Mouse (Mus musculus): Measurements from ENCODE around the gene Sf3a2.

Gene Sf3a2

DNA sequence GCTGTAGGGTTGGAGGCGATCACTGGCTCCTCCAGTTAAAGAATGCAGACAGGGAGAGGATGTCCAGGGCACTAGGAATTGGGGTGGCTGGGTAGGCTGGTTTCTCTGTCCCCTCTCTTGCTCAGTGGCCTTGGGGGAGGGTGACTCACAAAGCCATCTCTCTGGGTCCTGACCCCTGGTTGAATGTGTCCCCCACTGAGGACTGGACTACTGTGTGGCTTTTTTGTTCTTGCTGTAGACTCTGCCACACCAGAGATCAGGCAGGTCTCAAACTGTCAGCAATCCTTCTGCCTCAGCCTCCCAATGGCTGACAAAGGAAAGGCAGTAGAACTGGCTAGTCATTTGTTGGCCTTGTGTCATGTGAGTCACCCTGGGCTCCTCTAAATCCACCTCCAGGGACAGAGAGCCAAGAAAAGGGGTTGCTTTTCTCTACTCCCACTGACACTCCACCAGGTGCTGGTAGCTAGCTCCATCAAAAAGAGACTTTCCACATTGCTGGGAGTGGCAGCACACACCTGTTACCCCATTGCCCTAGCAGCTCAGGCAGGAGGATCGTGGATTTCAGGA lies 40.4 kb downstream of the Sf3a2 start:
- POLR2A ChIA-PET = interaction anchor here in 3 of 4 experiments (0.6 to 5.2 kb wide), 11 partner anchors 8 to 249 kb away, joined by 3 to 36 read pairs (median 6); partner anchors contain the start of gene Gadd45b (in 1 of the 3)

DNA sequence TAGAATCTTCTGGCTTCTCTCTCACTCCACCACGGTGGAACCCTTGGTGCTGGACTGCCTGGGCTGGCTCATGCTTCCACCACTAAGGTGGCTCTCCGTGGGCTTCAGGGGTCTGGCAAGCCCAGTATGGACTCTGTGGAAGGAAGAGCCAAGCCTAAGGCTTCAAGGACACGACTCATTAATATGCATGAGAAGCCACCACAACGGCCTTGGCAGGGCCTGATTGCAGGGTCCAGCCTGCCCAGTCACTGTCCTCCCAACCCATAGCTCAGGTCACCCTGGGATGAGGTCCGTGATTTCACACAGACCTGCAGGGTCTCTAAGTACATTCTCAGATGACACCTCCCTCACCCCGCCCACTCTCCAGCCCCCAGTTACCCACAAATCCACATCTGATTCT lies 41.9 kb downstream of the Sf3a2 start:
- POLR2A ChIA-PET = interaction anchor here (1.0 to 5.2 kb wide), 9 partner anchors 8 to 179 kb away, joined by 3 to 36 read pairs (median 3); no protein-coding TSS in a partner anchor
- CTCF ChIA-PET = interaction anchor here in 2 of 4 experiments (1.0 to 1.2 kb wide), 3 partner anchors 41 to 242 kb away, joined by 3 to 6 read pairs (median 3); no protein-coding TSS in a partner anchor

More for the DNA sequence above, 40.4 kb downstream of the Sf3a2 start:
- CTCF ChIA-PET = interaction anchor here in 2 of 4 experiments (0.6 to 3.7 kb wide), 2 partner anchors 31 to 42 kb away, joined by 3 to 17 read pairs; no protein-coding TSS in a partner anchor

DNA sequence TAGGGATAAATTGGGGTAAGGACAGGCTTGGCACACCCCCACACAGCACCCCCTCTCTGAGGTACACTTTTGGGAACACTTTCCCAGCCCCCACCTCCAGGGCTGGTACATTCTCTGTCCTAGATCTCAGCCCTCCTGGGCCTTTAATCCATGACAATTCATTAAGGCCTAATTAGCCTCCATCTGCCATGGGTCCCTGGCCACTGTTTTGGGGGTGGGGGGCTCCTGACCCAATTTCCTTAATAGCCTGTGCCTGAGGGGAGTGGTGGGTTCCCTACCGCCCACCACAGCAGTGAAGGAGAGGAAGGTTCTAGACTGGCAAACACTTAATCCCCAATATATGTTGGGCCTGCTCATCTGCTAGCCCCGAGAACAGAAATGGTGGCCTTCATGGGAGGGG lies 43.7 kb downstream of the Sf3a2 start:
- ChIA-PET CTCF (no interaction called here), POLR2A (interaction anchor here in 3 of 4 experiments (0.7 to 5.0 kb wide), 8 partner anchors 10 to 101 kb away, joined by 3 to 62 read pairs (median 6); partner anchors contain the start of genes Dot1l (in 1 of the 3) and Gadd45b (in 1 of the 3))

DNA sequence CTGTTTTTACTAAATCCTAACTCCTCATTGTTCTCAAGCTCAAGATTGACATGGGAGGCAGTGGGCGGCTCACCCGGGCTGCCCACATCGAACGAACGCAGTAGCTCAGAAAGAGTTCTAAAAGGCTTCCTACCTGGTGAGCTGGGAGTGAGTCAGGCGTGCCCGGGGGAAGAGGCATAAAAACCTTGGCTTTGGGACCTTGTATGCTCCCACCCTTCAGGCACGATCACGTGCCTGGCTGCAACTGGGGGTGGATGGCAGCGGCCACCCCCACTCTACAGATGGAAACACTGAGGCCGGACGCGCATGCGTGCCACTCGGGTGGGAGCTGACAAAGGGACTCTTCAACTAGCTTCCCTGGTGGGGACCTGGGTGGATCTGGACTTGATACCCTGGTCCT lies 44.3 kb downstream of the Sf3a2 start:
- POLR2A ChIA-PET = interaction anchor here in 3 of 4 experiments (0.7 to 5.0 kb wide), 16 partner anchors 10 to 166 kb away, joined by 3 to 62 read pairs (median 3); partner anchors contain the start of genes Gadd45b (in 2 of the 3), Dot1l (in 1 of the 3), Lsm7 (in 1 of the 3) and Sppl2b (in 1 of the 3)
- CTCF ChIA-PET = interaction anchor here in 3 of 4 experiments (1.1 to 1.3 kb wide), 3 partner anchors 33 to 87 kb away, joined by 3 read pairs; partner anchors contain the start of gene Gadd45b (in 1 of the 3)

DNA sequence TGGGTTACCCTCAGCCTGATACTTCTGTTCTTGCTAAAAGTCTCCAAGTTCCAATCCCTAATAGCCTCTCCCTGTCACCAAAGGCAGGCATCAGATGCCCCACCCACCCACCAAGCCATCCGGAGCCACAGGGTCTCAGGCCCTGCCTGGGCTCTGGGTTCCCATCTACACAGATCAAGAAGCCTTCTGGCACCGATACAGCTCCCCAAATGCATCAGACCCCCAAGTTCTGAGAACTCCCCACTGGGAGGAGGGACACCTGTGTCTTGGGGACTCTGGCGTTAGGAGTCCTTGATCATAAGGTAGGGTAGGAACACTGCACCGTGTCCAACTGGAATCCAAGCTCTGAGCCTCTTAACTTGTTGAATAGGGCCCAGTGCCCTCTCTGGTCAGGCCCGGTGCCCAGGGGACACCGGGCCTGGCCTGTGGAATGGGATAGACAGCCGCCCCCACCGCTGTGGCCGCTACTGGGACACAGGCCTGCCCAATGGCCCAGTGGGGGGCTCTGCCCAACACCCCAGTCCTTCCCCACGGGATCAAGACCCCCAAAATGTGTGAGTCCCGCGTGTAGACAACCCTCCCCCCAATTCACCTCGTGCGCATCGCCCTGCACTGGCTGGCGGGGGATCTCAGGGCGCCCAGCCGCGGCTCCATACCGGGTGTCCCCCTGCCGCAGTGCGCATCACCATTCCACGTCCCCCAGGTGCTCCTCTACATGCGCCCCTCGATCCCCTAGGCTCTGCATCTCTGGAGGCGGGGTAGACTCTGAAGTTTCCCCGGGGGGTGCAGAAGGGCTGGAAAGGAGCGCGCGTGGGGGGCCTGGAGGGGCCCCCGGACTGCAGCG lies 45.3 kb downstream of the Sf3a2 start:
- ChIA-PET CTCF (interaction anchor here (0.6 to 1.3 kb wide), 5 partner anchors 32 to 120 kb away, joined by 3 read pairs; partner anchors contain the start of gene Gadd45b (in 1 of the 4)), POLR2A (interaction anchor here (0.5 to 5.0 kb wide), 21 partner anchors 8 to 792 kb away, joined by 3 to 62 read pairs (median 3); partner anchors contain the start of genes Gadd45b (in 2 of the 4), Lsm7 (in 1 of the 4) and Sppl2b (in 1 of the 4))

DNA sequence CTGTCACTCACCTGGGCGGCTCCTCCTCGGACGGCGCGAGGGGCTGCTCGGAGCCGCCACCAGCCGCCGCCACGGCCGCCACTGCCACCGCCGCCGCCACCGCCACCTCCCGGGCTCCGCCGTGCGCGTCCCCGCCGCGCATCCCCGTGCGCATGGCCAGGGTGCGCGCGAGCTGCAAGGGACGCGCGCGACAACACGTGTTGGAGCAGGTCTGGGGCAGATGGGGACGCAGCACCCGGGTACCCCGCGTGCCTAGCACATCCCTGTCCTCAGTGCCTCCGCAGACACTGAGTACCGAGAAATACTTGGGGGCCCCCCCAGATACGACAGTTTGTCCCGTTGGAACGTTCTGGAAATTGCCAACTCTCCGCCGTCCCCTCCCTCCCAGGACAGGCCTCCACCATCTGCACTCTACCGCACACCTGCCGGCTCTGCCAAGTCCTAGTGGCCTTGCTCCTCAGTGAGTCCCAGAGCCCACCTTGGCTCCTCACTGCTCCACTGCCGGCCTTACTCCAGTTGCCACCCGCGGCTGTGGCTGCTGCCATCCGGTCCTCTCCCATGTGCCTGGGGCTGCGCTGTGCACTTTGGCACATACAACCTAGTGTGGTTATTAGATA lies 46.0 kb downstream of the Sf3a2 start, which contains the start of gene Lingo3:
Lingo3 (minus strand) TSS at position 109 of the 617 bp plus-strand sequence.
- ChIA-PET POLR2A (interaction anchor here in 3 of 4 experiments (0.6 to 5.0 kb wide), 12 partner anchors 9 to 168 kb away, joined by 3 to 62 read pairs (median 4); partner anchors contain the start of genes Ap3d1 (in 1 of the 3), Jsrp1 (in 1 of the 3), Lsm7 (in 1 of the 3) and Sppl2b (in 1 of the 3)), CTCF (interaction anchor here in 3 of 4 experiments (0.6 to 1.5 kb wide), 4 partner anchors 36 to 120 kb away, joined by 3 to 9 read pairs (median 4); no protein-coding TSS in a partner anchor)

DNA sequence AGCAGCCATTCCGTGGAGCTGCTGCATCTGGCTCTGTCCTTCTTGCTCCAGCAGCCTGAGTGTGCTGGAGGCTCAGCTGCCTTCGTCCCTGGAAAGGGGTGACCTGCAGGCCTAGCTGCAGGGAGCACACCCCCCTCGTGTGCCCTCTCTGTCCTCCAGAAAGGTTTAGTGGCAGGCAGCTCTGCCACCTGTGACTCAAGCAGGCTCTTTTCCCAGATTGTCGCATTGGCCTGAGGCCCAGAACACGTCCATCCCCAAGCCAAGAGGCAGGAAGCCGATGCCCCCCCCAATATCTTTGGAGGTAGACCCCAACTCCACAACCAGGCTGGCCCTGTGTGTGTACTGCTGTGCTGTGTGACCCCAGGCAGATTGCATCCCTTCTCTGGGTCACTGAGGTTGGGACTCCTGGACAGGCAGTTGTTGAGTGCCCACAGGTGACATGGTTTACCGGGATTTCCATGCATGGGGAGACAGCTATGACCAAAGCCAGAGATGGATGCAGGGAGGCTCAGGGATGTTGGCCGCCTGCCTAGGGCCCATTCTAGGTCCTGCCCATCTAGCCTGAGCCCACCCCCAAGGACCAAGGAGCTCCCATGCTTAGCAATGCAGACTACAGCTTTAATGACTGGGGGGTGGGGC lies 47.2 kb downstream of the Sf3a2 start:
- CTCF ChIA-PET = interaction anchor here (0.5 to 1.5 kb wide), 7 partner anchors 31 to 588 kb away, joined by 3 to 9 read pairs (median 3); no protein-coding TSS in a partner anchor

DNA sequence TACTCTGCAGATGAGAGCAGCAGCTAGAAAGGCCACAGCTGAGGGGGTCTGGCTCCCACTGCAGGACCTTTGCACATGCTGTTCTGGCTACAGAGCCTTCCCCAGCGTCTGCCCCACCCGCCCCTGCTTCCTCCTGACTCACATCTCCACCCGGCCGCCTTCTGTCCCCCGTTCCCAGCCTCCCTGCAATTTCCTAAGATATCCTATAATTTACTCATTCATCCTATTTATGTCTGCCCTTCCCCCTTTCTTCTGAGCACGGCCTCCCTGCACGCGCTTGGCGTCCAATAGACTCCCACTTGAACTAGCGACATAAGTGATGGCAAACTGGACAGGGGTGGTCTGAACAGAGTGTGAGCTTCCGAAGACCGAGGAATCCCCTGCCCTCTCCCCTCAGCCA lies 47.7 kb downstream of the Sf3a2 start:
- ChIA-PET CTCF (interaction anchor here in 2 of 4 experiments (0.6 to 1.5 kb wide), 3 partner anchors 30 to 98 kb away, joined by 3 to 6 read pairs (median 4); no protein-coding TSS in a partner anchor), POLR2A (interaction anchor here in 3 of 4 experiments (0.8 to 5.0 kb wide), 13 partner anchors 10 to 395 kb away, joined by 3 to 62 read pairs (median 4); partner anchors contain the start of genes Gadd45b (in 1 of the 3), Lsm7 (in 1 of the 3) and Sppl2b (in 1 of the 3))

More for the DNA sequence above, 47.2 kb downstream of the Sf3a2 start:
- POLR2A ChIA-PET = interaction anchor here (0.6 to 5.0 kb wide), 18 partner anchors 8 to 173 kb away, joined by 3 to 62 read pairs (median 4); partner anchors contain the start of genes Ap3d1 (in 1 of the 4), Gadd45b (in 1 of the 4), Jsrp1 (in 1 of the 4) and Lsm7 (in 1 of the 4)

DNA sequence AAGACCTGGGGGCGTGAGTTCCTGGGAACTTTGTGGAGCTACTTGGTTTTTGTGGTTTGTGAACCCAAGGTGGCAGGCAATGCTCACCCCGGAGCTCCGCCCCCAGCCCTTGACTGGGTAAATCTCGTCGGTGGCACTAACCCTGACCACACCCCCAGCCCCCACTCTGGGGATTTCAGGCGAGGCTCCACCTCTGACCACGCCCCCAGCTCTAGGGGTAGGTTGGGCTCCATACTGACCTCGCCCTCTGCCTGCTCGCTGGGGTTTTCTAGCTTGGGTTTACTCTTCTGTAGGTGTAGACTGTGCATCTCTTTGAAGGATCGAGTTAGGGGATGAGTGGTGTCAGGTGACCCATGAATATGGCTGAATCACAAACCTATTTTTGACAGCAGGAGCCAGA lies 50.6 kb downstream of the Sf3a2 start:
- POLR2A ChIA-PET = interaction anchor here (0.5 to 2.4 kb wide), 62 partner anchors 9 to 425 kb away, joined by 3 to 39 read pairs (median 4); partner anchors contain the start of genes Gadd45b (in 2 of the 4), Timm13 (in 2 of the 4), Tmprss9 (in 2 of the 4) and Adat3 (in 1 of the 4)
- CTCF ChIA-PET = interaction anchor here (0.5 to 1.9 kb wide), 18 partner anchors 10 to 310 kb away, joined by 3 to 16 read pairs (median 4); no protein-coding TSS in a partner anchor
